Mouse (Mus musculus) testis, adult 2 months (tissue): ENCODE results near the gene Macf1.

Experiments
- CTCF ChIP-seq: fragments of 200-500 bp; IDR thresholded peaks from 2 replicates; pipeline ENCODE4 v1.5.1; 2012; ENCODE audit warnings: low read depth, mild to moderate bottlenecking, inconsistent platforms, low read length, moderate library complexity; ENCODE audit not compliant: control insufficient read depth, insufficient read depth, insufficient replicate concordance
- POLR2A ChIP-seq: fragments of 200-500 bp; IDR thresholded peaks from 2 replicates; pipeline ENCODE4 v1.6.1; 2012; ENCODE audit warnings: low read depth, mild to moderate bottlenecking, inconsistent platforms, low read length, moderate library complexity; ENCODE audit not compliant: control insufficient read depth

DNA sequence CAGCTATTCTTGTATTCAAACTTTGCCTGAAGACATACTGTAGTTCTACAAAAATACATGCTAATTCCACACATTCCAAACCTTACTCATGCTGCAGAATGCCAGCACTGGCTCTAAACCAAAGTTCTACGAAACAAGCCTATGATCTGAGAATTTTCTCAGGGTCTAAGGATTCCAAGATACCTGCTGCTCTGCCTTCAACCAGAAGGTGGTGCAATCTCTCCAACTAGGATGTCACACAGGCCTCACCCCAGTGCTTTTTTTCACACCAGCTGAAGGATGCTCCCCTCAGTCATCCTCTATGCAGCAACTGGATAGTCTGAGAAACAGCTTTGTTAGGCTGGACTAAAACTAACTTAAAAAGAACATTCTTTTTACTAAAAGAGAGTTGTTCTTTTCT lies 148.9 kb downstream of the Macf1 start:
- TF ChIP-seq POLR2A (no peak), CTCF (no peak)
